Mouse (Mus musculus) midbrain, embryonic 16.5 days (tissue): ENCODE measurements around the gene Aff1. TPM values are rescaled to one million over a fixed set of nuclear protein-coding genes. Genes with fewer than 3 reads are reported as not detected.

ENCODE experiments used
- ATAC-seq: fragments of 200-750 bp; cut with Nextera tagmentation; 2 replicates; pipeline ENCODE4 v1.8.0; 2017; ENCODE audit warnings: moderate TSS enrichment
- H3K27ac ChIP-seq: fragments of 300-500 bp; sonication (generic); 2 replicates; pipeline ENCODE4 v1.5.1; 2014; ENCODE audit warnings: mild to moderate bottlenecking, low read length, mixed read lengths
- H3K27me3 ChIP-seq: fragments of 300-500 bp; sonication (generic); 2 replicates; pipeline ENCODE4 v1.6.1; 2014; ENCODE audit warnings: low read depth, low read length, mixed read lengths; ENCODE audit not compliant: control insufficient read depth, insufficient read depth
- H3K36me3 ChIP-seq: fragments of 300-500 bp; sonication (generic); 2 replicates; pipeline ENCODE4 v1.6.1; 2014; ENCODE audit warnings: mild to moderate bottlenecking, low read length, moderate library complexity, mixed read lengths; ENCODE audit not compliant: control insufficient read depth, insufficient read depth
- H3K4me1 ChIP-seq: fragments of 300-500 bp; sonication (generic); 2 replicates; pipeline ENCODE4 v1.6.1; 2014; ENCODE audit warnings: mild to moderate bottlenecking, low read length, mixed read lengths; ENCODE audit not compliant: control insufficient read depth, insufficient read depth
- H3K4me2 ChIP-seq: fragments of 300-500 bp; sonication (generic); 2 replicates; pipeline ENCODE4 v1.6.1; 2014; ENCODE audit warnings: mild to moderate bottlenecking, low read length, mixed read lengths
- H3K4me3 ChIP-seq: fragments of 300-500 bp; sonication (generic); 2 replicates; pipeline ENCODE4 v1.5.1; 2014; ENCODE audit warnings: low read depth, mild to moderate bottlenecking, low read length, moderate library complexity, mixed read lengths
- H3K9ac ChIP-seq: fragments of 300-500 bp; sonication (generic); 2 replicates; pipeline ENCODE4 v1.6.1; 2014; ENCODE audit warnings: low read depth, low read length, mixed read lengths
- H3K9me3 ChIP-seq: fragments of 300-500 bp; sonication (generic); replicated peaks from 2 replicates; pipeline ENCODE4 v1.6.1; 2014; ENCODE audit warnings: mild to moderate bottlenecking, low read length, mixed read lengths; ENCODE audit not compliant: control insufficient read depth, poor library complexity, severe bottlenecking
- WGBS: fragments of 180-500 bp; shearing (Covaris S2); extraction: QIAGEN DNeasy Blood & Tissue Kit; methylation state at CpG from one replicate; pipeline ENCODE4 v1.1.7; 2014; 5-methylcytosine and 5-hydroxymethylcytosine counted together
- polyA plus RNA-seq: library from polyadenylated mRNA; unstranded; fragments of >200 nt; fragmentation: Nextera tagmentation; extraction: Ambion mirVana; gene quantifications from 2 replicates; pipeline ENCODE4 v1.2.1, GENCODE M21; 2015

The Aff1 gene
- polyA plus RNA-seq, 1 experiment from 2014 or later, result 1.2 TPM

DNA sequence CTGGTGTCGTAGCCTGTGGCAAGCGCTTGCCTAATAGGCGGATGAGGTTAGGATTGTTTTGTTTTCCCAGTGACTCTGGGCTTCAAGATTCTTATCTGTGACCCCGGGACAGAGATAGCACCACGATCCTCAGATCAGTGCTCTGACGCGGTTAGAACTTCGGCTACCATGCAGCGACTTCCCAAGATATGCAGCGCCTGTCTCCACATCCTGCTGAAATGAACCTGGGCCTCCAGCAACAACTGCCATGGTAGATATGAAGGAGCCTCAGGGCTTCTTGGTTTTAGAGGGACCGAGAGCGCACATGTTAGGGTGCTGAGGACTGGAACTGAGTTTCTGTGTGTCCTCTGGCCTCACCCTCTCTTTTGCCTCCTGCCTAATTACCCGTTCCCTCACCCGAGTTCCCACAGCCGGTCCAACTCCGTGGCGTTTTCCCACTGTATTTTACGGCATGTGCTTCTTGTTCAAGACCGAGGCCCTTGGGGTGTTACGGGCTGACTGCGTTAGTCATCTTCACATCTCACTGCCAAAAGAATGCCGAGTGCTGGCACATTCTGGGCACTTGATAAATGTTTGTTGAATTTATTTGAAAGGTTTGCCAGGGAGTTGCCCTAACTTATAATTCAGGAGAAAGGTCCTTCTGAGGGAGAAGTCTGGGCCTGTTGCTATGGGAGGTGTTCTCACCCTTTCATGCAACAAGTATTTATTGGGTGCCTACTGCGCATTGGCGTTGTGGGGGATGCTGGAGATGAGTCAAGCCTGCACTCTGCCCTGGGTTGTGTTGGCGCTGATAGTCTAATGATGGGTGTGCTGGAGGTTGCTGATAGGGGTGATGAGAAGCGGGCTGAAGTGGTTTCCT lies 45.3 kb downstream of the Aff1 start:
- no peaks in the 10 kb centered on the region for H3K4me1 ChIP-seq
- H3K4me2 ChIP-seq, result no peak overlapping the region
- H3K9me3 ChIP-seq, result no peaks in the 10 kb centered on the region
- WGBS, result 85% methylated on average over 26 of the region's 26 CpGs
- H3K27ac ChIP-seq, result no peak overlapping the region
- H3K4me3 ChIP-seq, result no peak overlapping the region
- no peaks in the 10 kb centered on the region for H3K27me3 ChIP-seq
- H3K36me3 ChIP-seq, result no peaks in the 10 kb centered on the region
- H3K9ac ChIP-seq, result no peak overlapping the region
- no peak for ATAC-seq

DNA sequence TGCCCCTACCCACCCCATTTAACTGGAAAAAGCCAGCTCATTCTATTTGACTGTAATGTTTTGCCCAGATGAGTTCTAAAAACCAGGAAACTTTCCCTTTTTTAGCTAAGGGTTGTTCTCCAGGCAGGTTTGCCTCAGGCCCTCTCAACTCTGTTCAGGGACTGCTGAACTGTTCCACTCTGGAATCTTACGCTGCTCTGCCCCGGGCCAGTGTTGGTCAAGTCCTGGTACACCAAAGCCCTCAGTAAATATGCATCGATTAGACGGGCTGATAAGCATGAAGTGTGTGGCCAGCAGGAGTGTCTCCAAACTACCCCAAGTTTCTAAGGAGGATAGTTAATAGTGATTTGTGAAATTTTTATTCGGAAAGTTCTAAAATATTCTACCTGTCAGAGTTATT lies 46.3 kb downstream of the Aff1 start:
- WGBS, result 87% methylated on average over 5 of the region's 5 CpGs
- Histone ChIP-seq H3K27ac (no peak overlapping the region), H3K36me3 (no peaks in the 10 kb centered on the region), H3K27me3 (no peaks in the 10 kb centered on the region), H3K9ac (no peak overlapping the region), H3K4me1 (no peaks in the 10 kb centered on the region), H3K4me3 (no peak overlapping the region), H3K4me2 (no peak overlapping the region), H3K9me3 (no peaks in the 10 kb centered on the region)
- no peak for ATAC-seq

DNA sequence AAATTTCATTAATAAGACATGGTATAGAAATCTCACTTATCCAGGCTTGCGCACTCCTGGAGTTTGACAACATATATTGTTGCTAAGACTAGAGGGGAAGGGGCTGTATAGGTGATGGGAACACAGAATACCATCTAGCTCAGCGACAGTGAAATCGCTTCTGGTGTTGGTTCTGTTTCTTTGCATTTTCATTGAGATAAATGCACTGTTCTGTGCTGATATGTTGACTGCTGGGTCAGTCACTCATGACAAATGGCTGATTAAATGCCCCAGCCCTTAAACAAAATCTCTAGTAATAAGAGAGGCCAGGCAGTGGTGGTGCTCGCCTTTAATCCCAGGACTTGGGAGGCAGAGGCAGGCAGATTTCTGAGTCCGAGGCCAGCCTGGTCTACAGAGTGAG lies 47.0 kb downstream of the Aff1 start:
- H3K4me3 ChIP-seq, result no peak overlapping the region
- H3K9ac ChIP-seq, result no peak overlapping the region
- WGBS, result 94% methylated on average over 5 of the region's 5 CpGs

DNA sequence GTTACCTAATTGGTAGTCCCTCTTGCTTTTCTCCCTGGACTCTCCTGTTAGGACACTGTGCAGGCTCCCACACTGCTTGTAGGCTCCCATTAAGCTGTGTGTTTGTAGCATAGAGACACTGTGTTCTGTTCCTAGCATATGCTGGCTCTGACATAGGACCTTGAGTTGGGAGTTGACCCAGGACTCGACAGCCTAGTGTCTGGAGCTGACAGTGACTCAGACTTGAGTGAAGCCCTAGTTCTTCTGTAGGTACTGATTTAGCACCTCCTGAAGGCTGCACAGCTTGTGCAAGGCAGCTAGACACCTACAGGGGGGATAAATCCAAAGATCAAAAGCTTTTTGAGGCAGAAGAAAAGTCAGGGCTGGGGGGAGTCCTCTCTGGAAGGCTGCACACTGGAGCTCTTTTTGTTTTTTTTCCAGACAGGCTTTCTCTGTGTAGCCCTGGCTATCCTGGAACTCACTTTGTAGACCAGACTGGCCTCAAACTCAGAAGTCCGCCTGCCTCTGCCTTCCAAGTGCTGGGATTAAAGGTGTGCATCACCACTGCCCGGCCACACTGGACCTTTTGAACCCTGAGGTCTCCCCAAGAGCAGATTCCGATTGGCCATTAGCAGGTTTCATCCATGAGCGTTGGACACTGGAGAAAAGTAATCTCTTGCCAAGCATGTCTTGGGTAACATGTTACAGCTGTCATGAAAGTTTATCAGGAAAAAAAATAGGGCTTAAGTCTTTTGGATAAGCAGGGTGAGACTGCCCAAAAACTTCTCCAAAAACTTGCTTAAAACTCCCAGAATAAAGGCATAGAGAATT lies 48.1 kb downstream of the Aff1 start:
- Histone ChIP-seq H3K4me2 (no peak overlapping the region), H3K9ac (no peak overlapping the region), H3K27me3 (no peaks in the 10 kb centered on the region), H3K9me3 (no peaks in the 10 kb centered on the region), H3K4me3 (no peak overlapping the region), H3K36me3 (no peaks in the 10 kb centered on the region), H3K27ac (no peak overlapping the region), H3K4me1 (no peaks in the 10 kb centered on the region)
- 81% methylated on average over 5 of the region's 5 CpGs for WGBS
- no peak for ATAC-seq

More for the DNA sequence above, 47.0 kb downstream of the Aff1 start:
- Histone ChIP-seq H3K4me1 (no peaks in the 10 kb centered on the region), H3K36me3 (no peaks in the 10 kb centered on the region), H3K9me3 (no peaks in the 10 kb centered on the region), H3K27ac (no peak overlapping the region), H3K27me3 (no peaks in the 10 kb centered on the region), H3K4me2 (no peak overlapping the region)
- no peak for ATAC-seq

DNA sequence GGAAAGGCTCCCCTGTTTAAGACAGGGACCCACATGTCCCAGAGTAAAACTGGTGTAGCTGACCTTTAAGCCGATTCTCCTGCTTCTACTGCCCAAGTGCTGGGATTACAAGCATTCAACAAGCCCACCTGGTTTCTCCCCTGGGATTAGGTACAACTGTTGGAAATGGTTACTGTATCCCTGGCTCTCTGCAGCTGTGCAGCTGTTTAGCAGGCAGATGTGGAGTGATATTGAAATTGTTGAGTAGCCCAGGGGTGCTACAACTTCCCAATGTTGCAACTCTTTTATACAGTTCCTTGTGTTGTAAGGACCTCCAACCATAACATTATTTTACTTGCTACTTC lies 48.7 kb downstream of the Aff1 start:
- ATAC-seq, result no peak
- Histone ChIP-seq H3K4me3 (no peak overlapping the region), H3K9me3 (no peaks in the 10 kb centered on the region), H3K9ac (no peak overlapping the region), H3K4me1 (no peaks in the 10 kb centered on the region), H3K27ac (no peak overlapping the region), H3K27me3 (no peaks in the 10 kb centered on the region), H3K36me3 (no peaks in the 10 kb centered on the region), H3K4me2 (no peak overlapping the region)
- WGBS, result 86% methylated on average over 1 of the region's 1 CpGs

DNA sequence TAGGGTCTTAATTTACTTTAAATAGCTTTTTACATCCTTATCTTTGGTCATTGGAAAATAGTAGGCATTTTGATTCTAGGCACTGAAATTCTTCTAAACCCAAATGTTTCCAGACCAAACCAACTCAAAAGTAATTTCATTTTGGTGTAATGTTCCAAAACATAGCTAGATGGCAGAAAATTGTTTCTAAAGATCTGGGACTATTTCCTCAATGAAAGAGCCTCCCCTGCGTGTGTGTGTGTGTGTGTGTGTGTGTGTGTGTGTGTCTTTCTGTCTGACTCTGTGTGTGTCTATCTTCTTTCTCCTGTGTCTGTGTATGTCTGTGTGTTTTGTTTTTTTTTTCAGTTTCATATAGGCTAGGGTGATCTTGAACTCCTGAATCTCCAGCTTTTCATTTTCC lies 49.3 kb downstream of the Aff1 start:
- Histone ChIP-seq H3K27ac (no peak overlapping the region), H3K4me3 (no peak overlapping the region), H3K27me3 (no peaks in the 10 kb centered on the region), H3K9me3 (no peaks in the 10 kb centered on the region), H3K4me1 (no peaks in the 10 kb centered on the region), H3K9ac (no peak overlapping the region), H3K36me3 (no peaks in the 10 kb centered on the region), H3K4me2 (no peak overlapping the region)
- WGBS, result 78% methylated on average over 1 of the region's 1 CpGs
- ATAC-seq, result no peak

DNA sequence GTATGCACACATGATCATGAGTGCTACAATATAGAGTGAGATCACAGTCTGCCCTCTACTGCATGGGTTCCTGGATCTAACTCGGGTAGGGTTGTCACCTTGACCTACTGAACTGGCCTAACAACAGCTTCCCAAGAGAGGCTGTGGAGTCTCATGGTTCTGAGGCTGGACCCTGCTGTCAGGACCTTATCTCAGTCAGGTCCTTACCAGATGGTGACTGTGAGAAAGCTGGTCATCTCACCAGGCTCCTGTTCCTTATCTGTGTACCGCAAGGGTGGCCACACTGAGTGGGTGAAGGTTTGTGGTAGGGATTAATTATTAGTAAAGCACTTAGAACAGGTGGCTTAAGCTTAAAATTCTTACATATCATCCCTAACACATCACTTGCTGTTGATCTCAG lies 49.8 kb downstream of the Aff1 start:
- Histone ChIP-seq H3K27me3 (no peaks in the 10 kb centered on the region), H3K4me1 (no peaks in the 10 kb centered on the region), H3K9ac (no peak overlapping the region), H3K27ac (no peak overlapping the region), H3K36me3 (no peaks in the 10 kb centered on the region), H3K4me2 (no peak overlapping the region), H3K9me3 (no peaks in the 10 kb centered on the region), H3K4me3 (no peak overlapping the region)
- no peak for ATAC-seq
- WGBS, result 93% methylated on average over 2 of the region's 2 CpGs

DNA sequence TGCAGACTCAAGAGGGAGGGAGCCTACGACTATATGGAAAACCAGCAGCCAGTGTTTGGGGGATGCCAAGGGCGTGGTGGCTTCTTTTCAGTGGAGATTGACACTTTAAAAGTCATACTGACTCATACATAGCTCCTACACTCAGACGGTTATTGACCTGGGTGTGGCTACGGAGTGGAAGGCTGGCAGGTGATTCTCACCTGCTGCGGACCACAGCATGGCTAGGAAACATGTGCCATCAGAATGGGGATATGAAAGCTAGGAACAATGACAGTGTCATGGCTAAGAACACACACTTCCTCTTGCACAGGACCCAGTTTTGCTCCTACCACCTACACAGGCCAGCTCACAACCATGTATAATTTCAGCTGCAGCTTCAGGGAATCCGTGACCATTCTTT lies 52.4 kb downstream of the Aff1 start:
- no peaks in the 10 kb centered on the region for H3K9me3 ChIP-seq
- H3K36me3 ChIP-seq, result no peaks in the 10 kb centered on the region
- no peaks in the 10 kb centered on the region for H3K4me1 ChIP-seq
- 79% methylated on average over 6 of the region's 6 CpGs for WGBS
- no peak overlapping the region for H3K4me2 ChIP-seq
- H3K4me3 ChIP-seq, result no peak overlapping the region
- no peak overlapping the region for H3K9ac ChIP-seq
- H3K27me3 ChIP-seq, result no peaks in the 10 kb centered on the region
- no peak for ATAC-seq
- no peak overlapping the region for H3K27ac ChIP-seq

DNA sequence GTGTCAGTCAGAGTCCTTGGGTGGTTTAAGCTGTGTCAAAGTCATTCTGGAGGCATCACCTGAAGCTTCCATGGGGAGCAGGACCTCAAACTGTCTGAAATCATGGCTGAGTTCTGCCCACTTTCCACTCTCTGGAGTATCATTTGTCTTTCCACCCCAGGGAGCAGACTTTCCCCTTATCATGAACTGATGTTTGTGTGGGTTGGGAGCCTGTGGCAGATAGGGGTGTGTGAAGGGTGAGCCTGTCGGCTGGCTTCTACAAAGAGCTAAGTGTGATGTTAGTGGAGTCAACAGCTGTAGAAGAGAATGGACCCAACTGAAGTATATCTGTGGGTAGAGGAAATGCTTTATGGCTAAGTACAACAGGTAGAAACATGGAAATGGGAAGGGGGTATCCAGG lies 53.5 kb downstream of the Aff1 start:
- Histone ChIP-seq H3K27ac (no peak overlapping the region), H3K4me2 (no peak overlapping the region), H3K9me3 (no peaks in the 10 kb centered on the region), H3K4me1 (no peaks in the 10 kb centered on the region), H3K27me3 (no peaks in the 10 kb centered on the region), H3K9ac (no peak overlapping the region), H3K36me3 (no peaks in the 10 kb centered on the region), H3K4me3 (no peak overlapping the region)
- 92% methylated on average over 1 of the region's 1 CpGs for WGBS
- no peak for ATAC-seq
